Mouse (Mus musculus): ENCODE measurements around the gene Olfr38. TPM values are rescaled to one million over a fixed set of nuclear protein-coding genes. Genes with fewer than 3 reads are reported as not detected.
A peak's percentile ranks its signal among the peaks of the same experiment; 100 is the strongest.

The Olfr38 gene
- total RNA-seq (2021) = not detected

- no peak for DNase-seq
- intact Hi-C loops (cut with DNase I) = no loop called here
Observed at GRCm38 (mm10) chr6:42756104-42756503, at the start of gene Olfr38. TSS of gene Olfr38 (plus strand) at chr6:42756404.

GRCm38 (mm10) chr6:42709291-42710211, 46.7 kb upstream of the Olfr38 start, which contains the start of gene Tcaf1:
TSS of gene Tcaf1 (minus strand) at chr6:42710088.
- DNase-seq = peak; percentile 68 to 72
- intact Hi-C loops (cut with DNase I) = loop anchor here (2.0 kb wide), 1 partner anchor 17 kb away; no protein-coding TSS in a partner anchor

GRCm38 (mm10) chr6:42714668-42715067, 41.5 kb upstream of the Olfr38 start:
- no peak for DNase-seq
- intact Hi-C loops (cut with DNase I) = no loop called here

DNA sequence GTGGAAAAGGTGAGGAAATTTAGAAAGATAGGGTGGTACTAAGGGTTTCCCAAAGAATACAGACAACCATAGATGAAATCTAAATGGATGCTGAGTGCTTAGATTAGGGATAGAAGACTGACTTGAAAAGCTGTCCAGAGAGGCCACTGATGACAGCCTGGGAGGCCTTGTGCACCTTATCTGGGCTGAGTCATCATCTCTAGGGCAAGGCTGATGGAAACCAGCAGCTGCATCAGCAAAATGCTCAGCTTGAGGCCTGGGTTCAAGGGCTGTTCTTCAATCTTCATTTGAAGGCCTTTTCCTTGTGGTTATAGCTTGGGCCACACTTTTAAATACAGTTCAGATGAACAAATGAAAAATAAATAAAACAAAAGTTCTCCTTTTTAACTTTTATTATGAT, 38.2 kb upstream of the Olfr38 start:
- intact Hi-C loops (cut with DNase I) = no loop called here
- no peak for DNase-seq

DNA sequence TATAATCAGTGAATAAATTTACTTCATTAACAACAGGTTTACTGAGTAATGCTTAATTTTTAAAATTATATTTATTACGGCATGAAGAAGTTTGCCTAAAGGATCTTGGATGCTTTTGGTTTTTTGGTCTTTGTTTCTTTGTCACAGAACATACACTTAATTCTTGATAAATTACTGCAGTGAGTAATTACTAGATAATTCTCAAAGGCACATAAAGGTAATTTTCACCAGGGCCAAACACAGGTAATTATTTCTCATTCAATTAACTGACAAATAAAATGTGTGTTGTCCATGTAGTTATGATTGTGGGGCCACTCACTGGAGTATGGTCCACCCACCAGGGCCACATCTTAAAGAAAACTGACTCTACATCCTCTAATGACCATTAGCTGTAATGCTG, 17.1 kb upstream of the Olfr38 start, which contains the start of gene Olfr453:
Gene Olfr453 (plus strand): TSS at position 301 of the 400 bp plus-strand sequence.
- no peak for DNase-seq
- intact Hi-C loops (cut with DNase I) = no loop called here

DNA sequence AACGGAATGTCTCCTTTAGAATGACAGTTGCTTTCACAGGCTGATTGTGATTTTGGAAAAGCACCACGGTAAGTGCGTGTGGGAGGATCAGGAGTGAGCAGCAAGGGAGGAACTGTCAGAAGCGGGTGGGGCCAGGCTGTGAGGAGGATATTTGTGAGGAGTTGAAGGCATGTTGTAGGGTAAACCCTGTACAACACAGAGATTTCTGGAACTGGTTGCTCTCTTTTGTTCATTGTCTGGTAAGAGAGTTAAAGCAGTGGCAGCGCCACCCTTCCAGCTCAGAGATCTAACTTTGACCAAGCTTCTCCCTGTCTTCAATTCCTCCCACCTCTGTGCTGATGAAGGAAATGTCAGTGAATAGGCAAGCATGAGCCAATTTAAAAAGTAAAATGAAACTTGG, 13.9 kb upstream of the Olfr38 start:
- intact Hi-C loops (cut with DNase I) = no loop called here

GRCm38 (mm10) chr6:42747846-42748245, 8.4 kb upstream of the Olfr38 start:
- no peak for DNase-seq
- intact Hi-C loops (cut with DNase I) = no loop called here

More for the DNA sequence above, 13.9 kb upstream of the Olfr38 start:
- no peak for DNase-seq

DNA sequence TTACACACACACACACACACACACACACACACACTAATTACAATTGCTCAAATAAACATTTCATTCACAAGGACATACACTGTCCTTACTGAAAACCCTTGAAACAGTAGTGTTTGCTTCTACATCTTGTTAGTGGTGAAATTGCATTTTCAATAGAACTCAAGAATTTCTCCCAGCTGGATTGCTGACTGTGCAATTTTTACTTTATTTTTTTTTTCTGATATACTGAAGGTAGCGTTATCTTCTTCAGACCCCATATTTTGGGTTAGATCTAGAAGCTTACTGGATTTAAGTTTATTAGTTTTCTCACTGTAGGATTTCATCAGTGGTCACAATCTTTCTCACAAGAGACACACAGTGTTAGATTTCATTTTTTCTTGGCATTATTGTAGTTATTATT, 20.9 kb downstream of the Olfr38 start:
- intact Hi-C loops (cut with DNase I) = no loop called here
- no peak for DNase-seq

DNA sequence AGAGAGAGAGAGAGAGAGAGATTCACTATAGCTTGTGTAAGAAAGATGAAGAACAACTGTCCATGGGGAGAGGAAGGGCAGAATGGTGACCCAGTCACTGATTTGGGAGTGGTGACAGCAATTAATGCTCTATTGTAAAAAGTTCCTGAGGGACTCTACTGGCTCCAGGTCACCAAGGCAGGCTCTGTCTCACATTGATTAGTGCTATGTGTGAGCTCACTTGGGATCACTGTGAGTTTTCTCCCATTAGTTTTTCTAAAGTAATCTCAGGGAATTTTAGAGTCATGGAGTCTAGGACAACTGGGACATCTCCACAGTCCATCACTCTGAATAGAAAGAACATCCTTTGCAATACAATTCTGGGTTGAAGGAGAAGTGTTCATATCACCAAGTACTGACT, 28.6 kb downstream of the Olfr38 start, which contains the start of gene Olfr452:
Gene Olfr452 (plus strand): TSS at position 301 of the 400 bp plus-strand sequence.
- no peak for DNase-seq
- intact Hi-C loops (cut with DNase I) = no loop called here

- no peak for DNase-seq
- intact Hi-C loops (cut with DNase I) = no loop called here
Observed at GRCm38 (mm10) chr6:42790247-42790948, 34.2 kb downstream of the Olfr38 start.

DNA sequence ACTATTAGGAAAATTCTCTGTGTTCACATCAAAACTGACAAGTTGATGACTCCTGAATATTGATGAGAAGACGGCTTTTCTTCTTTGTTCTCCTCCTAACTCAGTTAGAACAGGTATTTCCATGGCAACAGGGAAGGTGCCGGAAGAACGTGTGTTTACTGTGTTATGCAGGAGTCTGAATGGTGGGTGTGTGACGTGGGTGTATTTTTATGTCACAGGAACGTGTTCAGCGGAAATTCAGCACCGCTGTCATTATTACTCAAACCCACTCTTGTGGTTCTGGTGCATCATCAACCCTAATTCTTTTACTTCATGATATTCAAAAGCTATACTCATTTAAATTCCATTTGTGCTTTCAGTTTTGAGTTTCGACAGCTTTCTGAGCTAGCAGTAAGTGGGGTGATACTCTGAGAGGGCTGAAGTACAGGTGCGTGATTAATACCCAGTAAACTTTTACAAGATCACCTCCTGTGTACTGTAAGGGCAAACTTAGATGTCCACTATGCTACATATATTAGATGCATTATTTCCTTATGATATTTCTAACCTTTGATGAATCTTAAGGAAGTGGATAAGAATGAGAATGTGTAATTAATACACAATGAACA, 34.8 kb downstream of the Olfr38 start:
- intact Hi-C loops (cut with DNase I) = no loop called here
- DNase-seq = no peak

DNA sequence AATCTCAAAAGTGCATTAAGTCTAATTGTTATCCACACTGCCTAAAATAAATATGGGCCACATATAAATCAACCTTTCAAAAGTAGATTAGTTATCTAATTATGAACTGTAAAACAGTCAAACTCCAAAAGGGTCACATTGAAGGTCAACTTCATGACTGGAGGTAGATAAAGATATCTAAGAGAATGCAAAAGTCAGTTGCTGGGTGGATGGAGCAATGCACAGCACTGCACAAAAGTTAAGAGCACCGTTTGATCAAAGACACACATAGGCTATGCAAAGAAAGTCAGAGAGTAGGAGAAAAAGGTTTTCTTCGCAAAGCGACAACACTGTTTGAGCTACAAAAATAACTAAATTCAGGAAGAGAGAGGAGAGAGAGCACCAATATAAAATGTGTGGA, 38.8 kb downstream of the Olfr38 start:
- intact Hi-C loops (cut with DNase I) = no loop called here

GRCm38 (mm10) chr6:42811639-42812038, 55.4 kb downstream of the Olfr38 start, which contains the start of gene Olfr450:
TSS of gene Olfr450 (plus strand) at chr6:42811939.
- intact Hi-C loops (cut with DNase I) = no loop called here
- DNase-seq = no peak

More for the DNA sequence above, 38.8 kb downstream of the Olfr38 start:
- no peak for DNase-seq

Other genes with a start within 250 kb of the Olfr38 start
- gene Olfr455, start 208.8 kb upstream of the Olfr38 start, total RNA-seq (2021) = not detected
- gene Tcaf3, start 158.7 kb upstream of the Olfr38 start, total RNA-seq (2021) = not detected
- 1 to 10 TPM; 3.4 to 3.5 TPM for gene Tcaf2, start 111.2 kb upstream of the Olfr38 start, total RNA-seq (2021)
- 10 to 100 TPM; 11.4 to 12.2 TPM for gene Tcaf1, start 46.3 kb upstream of the Olfr38 start, total RNA-seq (2021)
- not detected for gene Olfr453, start 17.0 kb upstream of the Olfr38 start, total RNA-seq (2021)
- not detected for gene Olfr452, start 28.7 kb downstream of the Olfr38 start, total RNA-seq (2021)
- not detected for gene Olfr450, start 55.5 kb downstream of the Olfr38 start, total RNA-seq (2021)
- not detected for gene Olfr449, start 78.0 kb downstream of the Olfr38 start, total RNA-seq (2021)
- gene Olfr448, start 134.0 kb downstream of the Olfr38 start, total RNA-seq (2021) = not detected
- not detected for gene Olfr447, start 152.5 kb downstream of the Olfr38 start, total RNA-seq (2021)
- gene Olfr446, start 165.0 kb downstream of the Olfr38 start, total RNA-seq (2021) = not detected
- not detected for gene Olfr444, start 192.7 kb downstream of the Olfr38 start, total RNA-seq (2021)

All from heart, postnatal 36 days (tissue).